Mouse (Mus musculus): ENCODE measurements around the gene Ndufaf2.

Ndufaf2 gene

GRCm38 (mm10) chr13:108077476-108077875, 80.9 kb downstream of the Ndufaf2 start:
- DNase-seq = no peak

GRCm38 (mm10) chr13:108070171-108070570, 88.3 kb downstream of the Ndufaf2 start:
- DNase-seq = no peak

- no peak for DNase-seq
Observed at GRCm38 (mm10) chr13:108069151-108069550, 89.3 kb downstream of the Ndufaf2 start.

- no peak for DNase-seq
Observed at GRCm38 (mm10) chr13:108066021-108066420, 92.4 kb downstream of the Ndufaf2 start.

GRCm38 (mm10) chr13:108064331-108064730, 94.1 kb downstream of the Ndufaf2 start:
- no peak for DNase-seq

- no peak for DNase-seq
Observed at GRCm38 (mm10) chr13:108063374-108064134, 94.9 kb downstream of the Ndufaf2 start.

- DNase-seq = no peak
Observed at GRCm38 (mm10) chr13:108062900-108063299, 95.5 kb downstream of the Ndufaf2 start.

GRCm38 (mm10) chr13:108060936-108061578, 97.4 kb downstream of the Ndufaf2 start:
- no peak for DNase-seq

- DNase-seq = peak; percentile 45
Observed at GRCm38 (mm10) chr13:108060286-108060885, 98.0 kb downstream of the Ndufaf2 start.

- DNase-seq = peak; percentile 54
Observed at GRCm38 (mm10) chr13:108056896-108057295, 101.5 kb downstream of the Ndufaf2 start.

GRCm38 (mm10) chr13:108047364-108047763, 111.1 kb downstream of the Ndufaf2 start:
- DNase-seq = no peak

- no peak for DNase-seq
Observed at GRCm38 (mm10) chr13:108046891-108047290, 111.5 kb downstream of the Ndufaf2 start.

- no peak for DNase-seq
Observed at GRCm38 (mm10) chr13:108046071-108046470, 112.4 kb downstream of the Ndufaf2 start.

GRCm38 (mm10) chr13:108045646-108046045, 112.8 kb downstream of the Ndufaf2 start:
- no peak for DNase-seq

- DNase-seq = peak; percentile 95
Observed at GRCm38 (mm10) chr13:108044222-108044941, 114.0 kb downstream of the Ndufaf2 start, which contains the start of gene Smim15. Gene Smim15, plus strand, starts transcription at chr13:108044446.

GRCm38 (mm10) chr13:108043431-108044221, 114.8 kb downstream of the Ndufaf2 start:
- peak; percentile 73 for DNase-seq

GRCm38 (mm10) chr13:108041358-108041757, 117.1 kb downstream of the Ndufaf2 start:
- peak; percentile 84 for DNase-seq

GRCm38 (mm10) chr13:108040451-108040850, 118.0 kb downstream of the Ndufaf2 start:
- no peak for DNase-seq

- no peak for DNase-seq
Observed at GRCm38 (mm10) chr13:108039902-108040301, 118.5 kb downstream of the Ndufaf2 start.

GRCm38 (mm10) chr13:108039375-108039774, 119.0 kb downstream of the Ndufaf2 start:
- DNase-seq = peak; percentile 73

GRCm38 (mm10) chr13:108032789-108033188, 125.6 kb downstream of the Ndufaf2 start:
- no peak for DNase-seq

- DNase-seq = no peak
Observed at GRCm38 (mm10) chr13:108025802-108026201, 132.6 kb downstream of the Ndufaf2 start.

Data from kidney, postnatal 14 days (tissue).